Mouse (Mus musculus) lung, postnatal 4 days (tissue): ENCODE measurements around the gene Rell1.

Experiments used
- DNase-seq, 2 experiments: peaks; one replicate each; pipeline ENCODE4 v3.0.0; 2021

Gene Rell1

DNA sequence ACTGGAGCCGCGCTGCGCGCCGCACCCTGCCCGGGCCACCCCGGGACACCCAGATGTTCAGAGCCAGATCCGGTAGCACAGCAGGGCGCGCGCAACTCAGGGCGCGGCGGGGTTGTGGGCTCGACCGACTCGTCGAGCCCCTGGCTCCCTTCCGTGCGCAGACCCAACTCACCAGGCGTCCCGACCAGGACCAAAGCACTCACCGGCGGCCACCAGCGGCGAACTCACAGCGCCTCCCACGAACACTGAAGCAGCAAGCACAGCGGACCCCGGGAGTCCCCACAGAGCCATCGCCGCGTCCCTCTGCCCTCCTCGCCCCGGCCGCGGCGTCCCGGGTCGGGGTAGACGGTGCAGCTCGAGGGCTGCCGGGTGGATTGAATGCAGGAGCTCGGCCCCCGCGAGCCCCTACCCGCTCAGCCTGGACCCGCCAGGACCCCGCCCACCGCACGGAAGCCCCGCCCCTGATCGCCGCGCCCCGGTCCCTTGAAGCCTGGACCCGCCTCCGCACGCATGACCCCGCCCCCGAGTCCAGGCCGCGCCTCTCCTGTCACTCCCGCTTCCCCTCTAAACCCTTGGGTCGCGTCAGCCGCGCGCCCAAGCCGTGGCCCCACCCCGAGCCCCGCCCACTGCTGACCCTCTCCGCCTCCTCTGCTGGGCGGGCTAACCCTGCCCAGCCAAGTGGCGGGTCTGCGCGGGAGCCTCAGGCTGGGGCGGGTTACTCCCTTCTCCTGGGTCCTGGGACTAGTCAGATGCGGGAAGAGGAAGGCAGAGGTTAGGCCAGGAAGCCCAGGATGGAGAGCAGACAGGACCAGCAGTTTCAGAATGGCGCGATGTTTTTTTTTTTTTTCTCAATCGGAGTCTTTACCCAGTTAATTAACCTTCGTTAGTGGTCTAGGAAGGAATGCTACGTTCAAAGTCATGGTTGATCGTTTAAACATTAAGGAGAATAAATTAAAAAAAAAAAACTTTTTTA, at the start of gene Rell1:
TSS of gene Rell1 (minus strand) at position 455 of the 973 bp plus-strand sequence.
- peak; percentile 98 to 100 for DNase-seq

DNA sequence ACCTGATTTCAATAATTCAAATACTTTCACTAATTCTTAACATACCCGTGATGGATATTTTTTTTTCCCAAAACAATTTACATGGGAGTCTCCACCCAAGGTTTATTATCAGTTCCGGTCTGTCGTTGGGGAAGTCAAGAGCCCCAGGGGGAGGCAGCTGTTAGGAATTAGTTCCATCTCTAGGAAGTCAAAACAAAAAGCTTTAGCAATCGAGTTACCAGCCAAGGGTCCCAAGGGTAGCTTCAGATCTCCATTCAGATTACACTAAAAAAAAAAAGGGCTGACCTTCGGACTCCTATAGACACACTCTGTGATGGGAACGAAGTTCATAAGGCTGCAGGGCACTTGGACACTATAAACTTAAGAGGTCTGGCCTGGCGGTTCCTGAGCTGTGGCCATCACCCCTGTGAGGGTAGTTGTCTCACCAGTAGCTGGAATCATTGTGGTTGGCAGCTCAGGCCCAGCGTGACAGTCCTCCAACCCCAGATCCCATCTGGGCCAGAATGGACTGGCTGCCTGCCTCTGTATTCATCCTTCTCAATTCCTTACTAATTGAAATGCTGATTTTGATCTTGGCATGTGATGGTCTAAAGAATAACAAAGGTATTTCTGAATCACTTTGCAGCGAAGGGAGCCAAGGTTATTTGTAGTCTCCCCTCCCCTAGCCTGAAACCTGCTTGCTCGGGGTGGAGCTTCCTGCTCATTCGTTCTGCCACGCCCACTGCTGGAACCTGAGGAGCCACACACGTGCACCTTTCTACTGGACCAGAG, 44.1 kb upstream of the Rell1 start:
- no peak for DNase-seq

- DNase-seq: no peak
Observed at GRCm38 (mm10) chr5:64006548-64006947, 37.9 kb upstream of the Rell1 start.

DNA sequence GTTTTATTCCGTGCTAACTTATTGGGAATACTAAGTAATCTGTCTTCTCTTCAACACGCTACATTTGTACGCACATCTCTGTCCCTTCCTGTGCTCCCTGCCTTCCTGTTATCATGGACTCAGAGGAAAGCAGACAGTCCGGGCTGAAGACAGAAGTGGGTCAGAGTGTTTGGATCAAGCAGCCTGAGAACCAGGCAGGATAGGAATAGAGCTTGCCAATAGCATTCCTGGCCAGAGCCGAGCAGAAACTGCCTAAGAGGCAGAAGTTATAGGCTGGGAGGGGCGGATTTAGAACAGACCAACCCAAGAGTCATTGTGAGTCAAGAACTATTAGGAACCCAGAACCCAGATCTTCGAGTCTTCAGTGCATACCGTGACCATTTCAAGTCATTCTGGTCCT, 34.6 kb upstream of the Rell1 start:
- DNase-seq: no peak

GRCm38 (mm10) chr5:63993865-63994264, 25.2 kb upstream of the Rell1 start:
- DNase-seq: no peak

DNA sequence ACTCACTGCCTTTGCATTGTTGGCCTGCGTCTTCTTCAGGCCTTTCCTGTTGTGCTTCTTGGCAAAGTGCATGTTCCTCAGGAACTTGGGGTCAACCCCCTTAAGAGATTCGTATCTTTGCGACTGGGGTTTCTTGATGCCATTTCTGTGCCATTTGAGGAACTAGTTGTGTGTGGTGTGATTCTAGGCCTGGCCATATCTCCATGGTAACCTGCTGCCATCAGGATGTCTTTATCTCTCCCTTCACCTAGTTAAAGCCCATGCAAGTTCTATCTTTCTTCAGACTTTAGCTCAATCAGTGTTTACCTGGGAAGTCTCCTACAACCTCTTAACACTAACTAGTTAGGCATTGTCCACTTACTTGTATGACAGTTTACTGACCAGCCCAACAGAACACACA, 22.0 kb upstream of the Rell1 start:
- no peak for DNase-seq

DNA sequence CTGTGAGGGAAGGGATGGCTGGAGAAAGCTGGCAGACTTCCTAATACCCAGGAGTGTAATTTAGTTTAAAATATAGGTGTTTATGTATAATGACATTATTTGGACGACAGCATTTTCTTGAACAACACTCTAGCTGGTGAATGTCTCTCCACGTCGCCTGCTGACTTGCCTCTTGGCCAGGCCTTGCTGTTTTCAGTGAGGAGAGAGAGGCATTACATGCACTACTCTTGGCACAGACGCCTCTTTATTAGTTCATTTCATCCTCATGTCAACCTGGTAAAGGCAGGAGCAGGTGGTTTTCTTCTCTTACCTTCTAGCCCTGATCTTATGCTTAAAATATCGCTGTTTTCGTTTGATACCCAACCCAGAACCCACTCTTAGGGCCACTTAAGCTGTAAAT, 17.6 kb upstream of the Rell1 start:
- no peak for DNase-seq

GRCm38 (mm10) chr5:63982296-63982695, 13.6 kb upstream of the Rell1 start:
- DNase-seq: peak in 1 of 2 experiments; percentile 24

GRCm38 (mm10) chr5:63970991-63971390, 2.3 kb upstream of the Rell1 start:
- no peak for DNase-seq

DNA sequence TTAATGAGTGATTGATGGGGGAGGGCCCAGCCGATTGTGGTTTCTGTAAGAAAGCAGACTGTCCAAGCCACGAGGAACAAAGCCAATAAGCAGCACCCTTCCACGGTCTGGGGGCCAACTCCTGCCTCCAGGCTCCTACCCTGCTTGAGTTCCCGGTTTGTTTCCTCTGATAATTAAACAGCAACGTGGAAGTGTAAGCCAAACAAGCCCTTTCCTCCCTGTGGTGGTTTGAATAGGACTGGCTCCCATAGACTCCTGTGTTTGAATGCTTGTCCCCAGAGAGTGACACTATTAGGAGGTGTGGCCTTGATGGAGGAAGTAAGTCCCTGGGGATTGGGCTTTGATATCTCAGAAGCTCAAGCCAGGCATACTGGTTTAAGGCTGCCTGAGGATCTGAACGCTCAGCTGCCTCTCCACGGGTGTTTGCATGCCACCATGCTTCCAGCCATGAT, 1.6 kb upstream of the Rell1 start:
- DNase-seq: peak; percentile 18 to 41

- DNase-seq: no peak
Observed at GRCm38 (mm10) chr5:63969476-63970112, 897 bp upstream of the Rell1 start.

DNA sequence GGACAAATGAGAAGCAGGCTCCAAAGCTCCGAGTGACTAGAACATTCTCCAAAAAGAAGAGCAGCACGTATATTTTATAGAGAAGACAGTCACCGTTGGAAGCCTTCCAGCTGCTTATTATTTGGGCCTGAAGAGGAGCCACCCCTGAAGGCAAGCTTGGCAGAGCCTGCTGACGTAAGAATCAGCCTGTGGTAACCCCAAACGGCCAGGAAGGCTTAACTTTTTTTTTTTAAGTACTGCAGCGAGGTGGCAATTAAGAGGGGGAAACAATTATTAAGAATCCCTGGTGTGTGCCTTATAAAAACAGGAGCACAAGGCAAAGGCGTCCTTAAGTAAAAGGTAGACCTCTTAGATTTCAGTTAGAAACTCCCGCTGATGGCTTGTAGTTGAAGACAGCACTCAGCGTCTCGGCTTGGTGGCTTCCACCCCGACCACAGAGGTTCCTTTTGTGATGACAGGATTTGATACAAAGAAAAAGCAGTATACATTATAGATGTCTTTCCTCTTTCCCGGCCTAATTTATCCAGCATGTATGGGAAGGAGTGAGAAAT, 1.0 kb downstream of the Rell1 start:
- peak in 1 of 2 experiments; percentile 42 for DNase-seq

DNA sequence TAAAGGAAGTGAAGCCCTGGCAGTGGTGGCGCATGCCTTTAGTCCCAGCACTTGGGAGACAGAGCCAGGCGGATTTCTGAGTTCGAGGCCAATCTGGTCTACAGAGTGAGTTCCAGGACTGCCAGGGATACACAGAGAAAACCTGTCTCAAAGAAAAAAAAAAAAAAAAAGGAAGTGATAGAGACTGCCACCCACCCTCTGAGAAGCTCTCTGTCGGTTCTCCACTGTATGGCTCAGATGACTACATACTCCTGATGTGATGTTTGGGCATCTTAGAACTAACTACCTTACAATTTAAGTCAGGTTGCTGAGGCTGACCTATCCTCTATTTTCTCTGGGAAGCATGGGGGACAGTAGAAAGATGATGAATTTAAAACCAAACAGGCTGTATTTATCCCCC, 2.3 kb downstream of the Rell1 start:
- DNase-seq: peak in 1 of 2 experiments; percentile 41

DNA sequence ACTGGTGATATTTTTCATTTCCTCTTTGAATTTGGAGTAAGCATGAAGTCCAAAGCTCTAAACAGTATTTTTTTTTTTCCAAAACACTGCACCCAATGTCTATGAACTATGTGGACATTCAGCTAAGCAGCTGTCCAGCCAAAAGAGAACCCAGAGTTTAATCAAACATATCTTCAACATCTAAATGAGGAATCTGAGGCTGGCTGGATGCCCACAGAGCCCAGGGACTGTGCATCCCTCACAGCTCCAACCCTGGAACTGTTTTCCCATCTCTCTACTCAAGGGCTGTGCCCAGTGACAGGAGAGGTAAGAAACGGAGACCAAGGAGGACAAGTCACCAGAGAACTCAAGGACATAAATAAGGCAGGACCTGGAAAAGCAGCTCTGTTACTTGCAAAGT, 2.8 kb downstream of the Rell1 start:
- DNase-seq: peak; percentile 46 to 52

DNA sequence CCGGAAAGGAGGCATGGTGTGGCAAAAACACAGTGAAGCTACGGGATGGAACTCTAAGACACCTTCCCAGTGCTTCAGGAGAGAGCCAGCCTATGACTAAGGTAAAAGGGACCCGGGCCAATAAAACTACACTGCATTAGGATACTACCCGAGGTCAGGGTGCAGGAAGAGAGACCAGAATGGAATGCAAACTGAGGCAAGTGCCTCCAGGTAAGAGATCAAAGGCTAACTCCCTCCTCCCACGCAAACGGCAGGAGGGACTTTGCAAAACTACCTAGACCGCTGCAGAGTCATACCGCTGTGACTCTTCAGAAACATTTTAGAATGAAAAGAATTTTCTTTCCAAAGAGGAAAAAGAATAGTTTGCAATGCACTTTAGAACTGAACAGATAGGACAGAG, 4.1 kb downstream of the Rell1 start:
- no peak for DNase-seq

DNA sequence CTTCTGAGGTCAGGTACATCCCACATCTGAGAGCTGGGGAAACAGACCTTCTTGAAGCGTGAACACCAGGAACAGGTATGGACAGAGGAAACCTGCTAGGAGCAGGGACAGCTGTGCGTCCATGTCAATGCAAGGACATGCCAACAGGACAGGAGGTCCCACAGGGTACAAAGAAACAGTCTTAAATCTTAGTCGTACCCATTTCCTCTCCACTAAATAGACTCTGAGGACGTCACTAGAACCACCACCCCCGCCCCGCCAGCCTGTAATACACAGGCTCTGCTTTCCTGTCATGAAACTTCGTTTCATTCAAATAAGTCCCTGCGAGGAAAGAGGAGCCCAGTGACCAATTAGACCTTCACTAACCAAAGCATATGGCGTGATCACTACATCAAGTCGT, 7.0 kb downstream of the Rell1 start:
- DNase-seq: no peak

- no peak for DNase-seq
Observed at GRCm38 (mm10) chr5:63960565-63960964, 8.1 kb downstream of the Rell1 start.

- no peak for DNase-seq
Observed at GRCm38 (mm10) chr5:63958963-63959708, 9.6 kb downstream of the Rell1 start.

- no peak for DNase-seq
Observed at GRCm38 (mm10) chr5:63957607-63958006, 11.1 kb downstream of the Rell1 start.

- no peak for DNase-seq
Observed at GRCm38 (mm10) chr5:63956411-63956810, 12.3 kb downstream of the Rell1 start.

GRCm38 (mm10) chr5:63953401-63954032, 15.2 kb downstream of the Rell1 start:
- no peak for DNase-seq

DNA sequence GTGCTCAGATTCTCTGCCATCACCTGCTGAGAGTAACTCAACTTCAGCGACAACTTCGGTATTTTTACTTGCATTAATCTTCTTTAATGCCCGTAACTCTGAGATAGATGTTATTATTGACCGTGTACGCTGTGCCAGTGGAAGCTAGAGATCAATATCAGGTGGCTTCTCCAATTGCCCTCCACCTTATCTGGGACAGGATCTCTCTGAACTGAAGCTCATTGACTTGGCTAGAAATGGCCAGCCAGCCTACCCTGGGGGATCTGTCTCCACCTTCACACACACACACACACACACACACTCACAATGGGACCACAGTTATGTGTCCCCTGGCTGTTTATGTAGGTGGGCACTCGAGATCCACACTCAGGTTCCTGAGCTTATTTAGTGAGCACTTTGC, 16.7 kb downstream of the Rell1 start:
- no peak for DNase-seq
